Mouse (Mus musculus) megakaryocyte, embryonic 14.5 days (primary cell): ENCODE data around the gene Cdk7. TPM values are rescaled to one million over a fixed set of nuclear protein-coding genes. Genes with fewer than 3 reads are reported as not detected.

Source experiments
- H3K27me3 ChIP-seq: replicated peaks from 2 replicates; pipeline ENCODE3; 2012; ENCODE audit warnings: inconsistent platforms
- H3K36me3 ChIP-seq: replicated peaks from 2 replicates; pipeline ENCODE3; 2012; ENCODE audit warnings: low read length, inconsistent platforms, mixed read lengths
- H3K4me1 ChIP-seq: 2 replicates; pipeline ENCODE4 v1.6.1; 2012; ENCODE audit warnings: inconsistent platforms
- H3K4me3 ChIP-seq: replicated peaks from 2 replicates; pipeline ENCODE3; 2012; ENCODE audit warnings: moderate library complexity, mild to moderate bottlenecking, inconsistent platforms
- H3K9me3 ChIP-seq: 2 replicates; pipeline ENCODE4 v1.6.1; 2012; ENCODE audit warnings: inconsistent platforms
- FLI1 ChIP-seq: IDR thresholded peaks from 2 replicates; pipeline ENCODE4 v1.6.1; 2012; ENCODE audit warnings: low read length, inconsistent platforms, mixed read lengths
- GATA1 ChIP-seq: IDR thresholded peaks from 3 replicates; pipeline ENCODE4 v1.6.1; 2012; ENCODE audit warnings: mixed read lengths, low read length, inconsistent platforms, borderline replicate concordance
- polyA plus RNA-seq: library from polyadenylated mRNA; stranded (reverse); fragments of >175 nt; gene quantifications from 2 replicates; pipeline ENCODE4 v1.2.3, GENCODE M21; 2012; ENCODE audit warnings: low replicate concordance; ENCODE audit not compliant: insufficient read depth

Gene Cdk7
- polyA plus RNA-seq, 1 experiment = 19.6 TPM

DNA sequence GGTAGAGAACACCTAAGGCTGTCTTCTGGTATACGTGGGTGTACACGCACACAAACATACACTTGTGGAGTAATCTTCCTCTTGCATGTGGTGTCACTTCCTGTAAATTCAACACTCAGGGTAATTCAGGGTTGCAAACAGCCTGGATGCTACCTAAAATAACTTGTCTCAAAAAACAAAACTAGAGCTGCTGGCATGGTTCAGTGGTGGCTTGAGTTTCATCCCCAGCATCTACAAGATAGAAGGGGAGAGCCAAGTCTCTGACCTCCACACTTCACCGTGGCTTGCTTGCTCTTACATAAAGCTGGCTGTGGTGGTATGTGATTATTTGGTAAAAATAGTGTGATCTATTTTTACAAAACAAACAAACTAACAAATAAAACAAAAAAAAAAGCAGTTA lies 33.2 kb downstream of the Cdk7 start:
- Histone ChIP-seq H3K4me3 (no peak overlapping the region), H3K9me3 (no peaks in the 10 kb centered on the region), H3K27me3 (no peaks in the 10 kb centered on the region), H3K36me3 (peaks cover 85% of the 10 kb centered on the region), H3K4me1 (peaks cover 28% of the 10 kb centered on the region)
- TF ChIP-seq GATA1 (no peak), FLI1 (no peak)

DNA sequence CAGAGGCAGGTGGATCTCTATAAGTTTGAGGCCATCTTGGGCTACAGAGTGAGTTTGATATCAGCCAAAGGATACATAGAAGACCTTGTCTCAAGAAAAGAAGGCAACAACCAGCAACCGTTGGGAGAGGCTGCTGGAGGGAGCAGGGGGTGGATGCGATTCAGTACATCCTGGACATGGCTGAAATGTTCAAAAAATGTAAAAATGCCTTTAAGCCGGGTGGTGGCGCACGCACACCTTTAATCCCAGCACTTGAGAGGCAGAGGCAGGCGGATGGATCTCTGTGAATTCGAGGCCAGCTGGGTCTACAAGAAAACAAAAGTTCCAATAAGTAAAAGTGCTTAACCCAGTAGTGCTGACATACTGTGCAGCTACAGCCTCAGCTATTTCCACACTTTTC lies 43.2 kb downstream of the Cdk7 start:
- Histone ChIP-seq H3K27me3 (no peaks in the 10 kb centered on the region), H3K9me3 (no peaks in the 10 kb centered on the region), H3K36me3 (peaks cover 5% of the 10 kb centered on the region), H3K4me1 (no peaks in the 10 kb centered on the region), H3K4me3 (no peak overlapping the region)
- TF ChIP-seq FLI1 (no peak), GATA1 (no peak)

DNA sequence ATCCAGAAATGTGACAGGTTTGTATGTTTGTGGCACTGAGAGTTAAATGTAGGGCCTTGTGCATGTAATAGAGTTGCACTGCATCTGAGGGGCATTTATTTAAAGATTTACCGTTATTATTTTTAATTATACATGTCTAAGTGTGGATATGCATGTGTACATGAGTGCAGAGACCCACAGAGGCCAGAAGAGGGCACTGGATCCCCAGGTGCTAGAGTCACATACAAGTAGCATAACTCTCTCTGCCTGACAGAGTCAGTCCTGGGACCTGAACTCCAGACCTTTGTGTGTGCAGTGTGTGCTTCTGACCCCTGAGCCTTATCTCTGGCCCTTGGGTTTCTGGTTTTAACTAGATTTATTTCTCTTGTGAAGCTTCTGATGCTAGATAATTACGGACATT lies 46.4 kb downstream of the Cdk7 start:
- no peaks in the 10 kb centered on the region for H3K36me3 ChIP-seq
- no peaks in the 10 kb centered on the region for H3K27me3 ChIP-seq
- H3K4me3 ChIP-seq = no peak overlapping the region
- no peaks in the 10 kb centered on the region for H3K4me1 ChIP-seq
- no peak for TF ChIP-seq FLI1
- TF ChIP-seq GATA1 = no peak
- no peaks in the 10 kb centered on the region for H3K9me3 ChIP-seq

DNA sequence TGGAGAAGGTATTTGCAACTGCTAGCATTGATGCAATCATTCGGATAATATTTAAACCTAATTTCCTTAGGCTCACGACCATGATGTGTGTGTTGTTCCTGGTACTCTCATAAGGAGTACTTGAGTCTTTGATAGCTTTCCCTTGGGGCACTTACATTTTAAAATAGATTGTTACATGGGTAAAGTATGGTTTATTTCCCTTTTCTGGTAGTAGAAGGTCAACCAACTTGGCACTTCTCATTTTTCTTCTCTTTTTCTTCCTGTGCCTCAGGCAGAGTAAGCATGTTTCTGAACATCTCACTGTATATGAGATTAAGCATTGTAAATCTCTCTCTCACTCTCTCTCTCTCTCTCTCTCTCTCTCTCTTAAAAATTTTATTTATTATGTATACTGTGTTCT lies 47.9 kb downstream of the Cdk7 start:
- H3K4me1 ChIP-seq = no peaks in the 10 kb centered on the region
- H3K9me3 ChIP-seq = no peaks in the 10 kb centered on the region
- H3K36me3 ChIP-seq = no peaks in the 10 kb centered on the region
- H3K27me3 ChIP-seq = no peaks in the 10 kb centered on the region
- H3K4me3 ChIP-seq = no peak overlapping the region
- TF ChIP-seq GATA1 (no peak), FLI1 (no peak)

DNA sequence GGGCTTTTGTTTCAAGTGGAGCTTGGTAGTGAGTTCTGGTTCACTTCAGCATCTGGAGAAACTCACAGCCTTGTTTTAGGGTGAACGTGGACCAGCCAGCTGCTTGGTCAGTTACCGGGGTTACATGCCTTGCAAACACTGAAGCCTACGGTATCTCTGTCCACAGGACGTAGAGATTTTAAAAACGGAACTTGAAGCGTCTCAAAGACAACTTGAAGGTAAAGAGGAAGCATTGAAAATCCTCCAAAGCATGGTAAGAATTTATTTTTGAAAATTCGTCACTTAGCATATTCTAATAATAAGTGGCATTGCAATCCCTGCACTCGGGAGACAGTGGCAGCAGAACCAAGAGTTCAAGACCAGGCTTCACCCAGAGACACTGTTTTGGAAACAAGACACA lies 49.1 kb downstream of the Cdk7 start:
- peaks cover 8% of the 10 kb centered on the region for H3K4me1 ChIP-seq
- TF ChIP-seq GATA1 = no peak
- TF ChIP-seq FLI1 = no peak
- no peaks in the 10 kb centered on the region for H3K36me3 ChIP-seq
- no peaks in the 10 kb centered on the region for H3K27me3 ChIP-seq
- no peak overlapping the region for H3K4me3 ChIP-seq
- no peaks in the 10 kb centered on the region for H3K9me3 ChIP-seq

DNA sequence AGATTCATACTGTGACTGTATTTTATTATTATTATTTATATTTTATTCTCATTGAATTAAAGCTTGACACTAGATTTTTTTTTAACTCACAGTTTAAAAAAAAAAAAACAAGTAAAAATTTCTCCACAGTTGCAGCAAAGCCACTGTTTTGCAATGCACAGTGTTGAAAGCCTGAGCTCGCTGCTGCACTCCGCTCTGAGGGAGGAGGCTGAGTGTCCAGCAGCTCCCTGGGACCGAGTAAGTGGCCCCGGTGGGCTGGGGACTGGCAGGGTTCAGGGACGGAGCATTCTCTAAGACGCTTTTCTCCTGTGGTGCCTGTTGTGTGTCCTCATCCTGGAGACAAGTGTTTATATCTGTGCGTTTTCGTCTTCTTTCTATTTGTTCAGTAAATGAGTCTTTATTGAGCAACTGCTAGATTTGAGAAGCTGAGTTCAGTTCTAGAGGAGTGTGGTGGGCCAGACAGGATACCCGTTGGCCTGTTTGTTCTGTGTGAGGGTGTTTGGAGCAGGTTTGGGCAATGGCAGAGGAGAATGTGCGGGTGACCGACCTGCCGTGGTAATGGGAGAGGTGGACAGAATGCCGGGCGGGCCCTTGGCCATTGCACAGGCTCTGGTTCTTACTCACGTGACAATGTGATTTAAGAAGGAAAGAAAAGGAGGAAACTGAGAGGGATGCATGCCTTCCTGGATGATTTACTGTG lies 54.7 kb downstream of the Cdk7 start:
- TF ChIP-seq GATA1 (no peak), FLI1 (no peak)
- Histone ChIP-seq H3K4me3 (peak overlapping the region; percentile 62), H3K4me1 (peaks cover 12% of the 10 kb centered on the region), H3K27me3 (no peaks in the 10 kb centered on the region), H3K9me3 (peaks cover 4% of the 10 kb centered on the region; the same call in 1 of the 2 replicates), H3K36me3 (peaks cover 4% of the 10 kb centered on the region)

DNA sequence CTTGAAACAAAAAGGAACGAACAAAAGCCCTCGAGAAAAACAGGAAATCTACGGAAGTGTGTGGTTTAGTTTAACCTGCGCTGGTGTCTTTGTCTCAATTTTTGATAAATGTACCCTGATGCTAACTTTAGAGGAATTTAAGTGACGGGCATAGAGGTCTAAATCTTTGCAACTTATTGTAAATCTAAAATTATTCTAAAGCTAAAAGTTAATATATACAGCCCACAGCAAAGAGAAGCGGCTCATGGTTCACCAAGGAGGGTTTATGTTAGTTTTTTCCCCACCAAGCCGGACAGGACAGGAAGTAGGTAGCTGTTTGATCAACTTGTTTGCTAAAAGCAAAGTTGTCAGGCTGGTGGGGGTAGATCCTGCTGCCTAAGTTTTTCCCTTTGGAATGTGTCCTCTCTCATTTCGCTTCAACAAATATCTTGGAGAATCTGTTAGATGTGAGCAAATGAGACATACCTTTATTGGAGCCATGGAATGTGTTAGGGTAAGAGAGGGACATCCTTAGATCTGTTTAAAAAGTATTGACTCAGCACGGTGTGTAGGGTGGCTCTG lies 60.5 kb downstream of the Cdk7 start:
- Histone ChIP-seq H3K9me3 (peaks cover 4% of the 10 kb centered on the region; the same call in 1 of the 2 replicates), H3K4me3 (peak overlapping the region; percentile 95), H3K4me1 (peaks cover 18% of the 10 kb centered on the region), H3K27me3 (peaks cover 5% of the 10 kb centered on the region), H3K36me3 (peaks cover 23% of the 10 kb centered on the region)
- TF ChIP-seq GATA1 (no peak), FLI1 (no peak)

DNA sequence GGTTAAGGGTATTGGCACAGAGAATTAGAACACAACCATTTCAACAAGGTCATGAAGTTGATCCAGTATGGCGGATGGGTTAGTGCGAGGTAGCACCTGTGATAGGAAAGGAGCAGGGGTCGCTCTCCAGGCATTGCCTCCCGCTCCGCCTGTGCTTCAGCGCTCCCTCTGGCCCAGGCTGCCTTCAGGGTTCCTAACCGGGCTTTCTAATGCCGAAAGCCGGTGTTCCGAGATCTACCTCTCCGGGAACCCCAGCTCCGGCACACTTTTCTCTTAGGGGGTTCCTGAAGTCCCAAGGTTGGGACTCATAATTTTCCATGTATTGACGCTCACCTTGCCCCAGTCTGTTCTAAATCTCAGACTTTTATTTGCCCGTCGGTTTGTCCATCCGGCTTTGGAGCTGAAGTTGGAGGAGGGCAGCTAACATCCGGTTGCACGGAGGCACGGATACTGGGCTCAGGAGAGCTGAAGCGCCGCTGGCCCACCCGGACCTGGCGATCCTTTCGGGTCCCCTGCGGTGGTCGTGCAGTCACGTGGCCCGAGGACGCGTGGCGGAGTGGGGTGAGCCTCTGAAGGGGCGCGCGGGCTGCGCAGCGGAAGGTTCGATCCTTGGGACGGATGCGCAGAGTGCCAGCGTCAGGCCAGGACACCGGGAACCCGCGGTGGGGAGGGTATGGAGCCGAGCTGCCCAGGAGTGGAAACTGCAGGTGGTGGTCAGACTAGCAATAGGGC lies 61.3 kb downstream of the Cdk7 start, which contains the start of gene Ccdc125:
Ccdc125 (plus strand) TSS at position 427 of the 732 bp plus-strand sequence.
- Histone ChIP-seq H3K36me3 (peaks cover 26% of the 10 kb centered on the region), H3K27me3 (peaks cover 5% of the 10 kb centered on the region), H3K4me3 (peak within 1 kb of the TSS; percentile 95), H3K9me3 (peaks cover 4% of the 10 kb centered on the region; the same call in 1 of the 2 replicates), H3K4me1 (peaks cover 18% of the 10 kb centered on the region)
- no peak for TF ChIP-seq FLI1
- TF ChIP-seq GATA1 = no peak

DNA sequence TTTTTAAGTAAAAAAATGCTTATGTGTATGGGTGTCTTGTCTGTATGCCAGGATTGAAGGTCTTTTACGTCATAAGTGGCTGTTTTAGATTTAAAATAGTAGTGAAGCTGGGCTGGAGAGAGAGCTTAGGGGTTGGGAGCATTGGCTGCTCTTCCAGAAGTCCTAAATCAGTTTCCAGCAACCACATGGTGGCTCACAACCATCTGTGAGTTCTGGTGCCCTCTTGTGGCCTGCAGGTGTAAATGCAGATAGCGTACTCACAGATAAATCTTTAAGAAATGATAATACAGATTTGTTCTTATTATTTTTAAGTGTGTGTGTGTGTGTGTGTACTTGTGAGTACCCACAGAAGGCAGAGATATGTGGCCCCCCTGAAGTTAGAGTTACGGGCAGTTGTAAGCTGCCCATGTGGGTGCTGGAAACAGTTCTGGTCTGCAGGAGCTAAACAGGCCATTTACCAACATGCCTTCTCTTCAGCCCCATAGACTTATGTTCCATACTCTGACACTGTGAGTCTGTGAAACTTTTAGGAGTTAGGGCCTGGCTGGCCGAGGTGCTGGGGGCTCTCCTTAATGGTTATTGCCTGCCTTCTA lies 70.8 kb downstream of the Cdk7 start:
- H3K4me1 ChIP-seq = peaks cover 5% of the 10 kb centered on the region

DNA sequence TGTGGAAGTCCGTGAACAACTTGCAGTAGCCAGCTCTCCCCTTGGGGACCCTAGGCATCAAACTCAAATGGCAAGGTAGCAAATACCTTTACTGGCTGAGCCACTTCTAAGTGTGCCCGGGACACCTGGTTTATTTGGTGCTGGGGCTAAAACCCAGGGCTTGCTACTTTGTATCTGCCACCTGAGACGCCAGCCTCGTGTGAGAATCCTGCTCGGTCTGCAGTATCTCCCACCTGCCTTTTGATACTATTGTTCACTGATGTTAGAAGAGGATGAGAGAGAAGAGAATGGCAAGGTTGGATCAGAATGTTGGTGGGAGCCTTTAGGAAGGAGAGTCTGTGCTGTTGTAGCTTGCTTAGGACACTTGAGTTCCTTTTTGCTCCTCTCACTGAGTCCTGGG lies 72.6 kb downstream of the Cdk7 start:
- no peaks in the 10 kb centered on the region for H3K27me3 ChIP-seq
- no peaks in the 10 kb centered on the region for H3K9me3 ChIP-seq
- no peak overlapping the region for H3K4me3 ChIP-seq
- peaks cover 39% of the 10 kb centered on the region for H3K36me3 ChIP-seq
- peaks cover 13% of the 10 kb centered on the region for H3K4me1 ChIP-seq
- TF ChIP-seq GATA1 (no peak), FLI1 (no peak)

More for the DNA sequence above, 70.8 kb downstream of the Cdk7 start:
- no peak for TF ChIP-seq FLI1
- no peak for TF ChIP-seq GATA1
- no peak overlapping the region for H3K4me3 ChIP-seq
- no peaks in the 10 kb centered on the region for H3K9me3 ChIP-seq
- H3K36me3 ChIP-seq = peaks cover 44% of the 10 kb centered on the region
- H3K27me3 ChIP-seq = no peaks in the 10 kb centered on the region

Other genes with a start within 250 kb of the Cdk7 start
- gene Gtf2h2, start 238.4 kb downstream of the Cdk7 start, polyA plus RNA-seq = 5.8 and 10.0 TPM in 2 replicates
- not detected in 2 replicates for gene Ocln, start 178.2 kb downstream of the Cdk7 start, polyA plus RNA-seq
- 0.27 TPM in 1 of 2 replicates, not detected in the other for gene Marveld2, start 114.0 kb downstream of the Cdk7 start, polyA plus RNA-seq
- gene Ak6, start 80.0 kb downstream of the Cdk7 start, polyA plus RNA-seq = 1.8 and 21.1 TPM in 2 replicates
- 13.2 and 17.2 TPM in 2 replicates for gene Rad17, start 79.9 kb downstream of the Cdk7 start, polyA plus RNA-seq
- 2.6 and 10.8 TPM in 2 replicates for gene Taf9, start 79.4 kb downstream of the Cdk7 start, polyA plus RNA-seq
- gene Ccdc125, start 61.2 kb downstream of the Cdk7 start, polyA plus RNA-seq = 0.47 TPM in 1 of 2 replicates, not detected in the other
- 44.4 and 117 TPM in 2 replicates for gene Mrps36, start 13.7 kb upstream of the Cdk7 start, polyA plus RNA-seq
- 9.2 TPM in 1 of 2 replicates, not detected in the other for gene Cenph, start 45.0 kb upstream of the Cdk7 start, polyA plus RNA-seq
- gene Ccnb1, start 55.6 kb upstream of the Cdk7 start, polyA plus RNA-seq = 3.9 TPM in 1 of 2 replicates, not detected in the other
- 2.0 and 2.3 TPM in 2 replicates for gene Slc30a5, start 102.5 kb upstream of the Cdk7 start, polyA plus RNA-seq